Comparison of ENCODE assay signal across 8 mouse cellular contexts in the genomic region with DNA sequence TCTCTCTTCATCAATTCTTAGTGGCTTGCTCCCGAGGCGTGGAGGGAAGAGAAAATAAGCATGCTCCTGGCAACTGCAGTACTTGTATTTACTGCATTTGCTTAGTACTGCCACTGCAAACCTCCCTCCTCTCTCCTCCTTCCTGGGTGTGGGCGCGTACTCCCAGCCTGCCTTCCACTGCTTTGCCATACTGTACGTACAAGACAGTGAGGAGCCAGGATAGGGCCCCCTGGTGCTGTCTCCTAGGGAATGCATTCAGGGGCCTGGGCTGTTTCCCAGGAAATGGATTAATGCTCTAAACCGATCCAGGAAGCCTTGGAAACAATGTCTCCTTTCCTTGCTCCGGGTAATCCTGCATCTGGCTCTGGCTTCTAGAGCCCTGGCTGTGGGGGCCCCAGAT. TPM values are rescaled to one million over a fixed set of nuclear protein-coding genes. Genes with fewer than 3 reads are reported as not detected.
A peak's percentile ranks its signal among the peaks of the same experiment; 100 is the strongest.
DNase-seq lines count a peak whose midpoint lies in the region; ATAC-seq lines count a peak whose summit lies in the region.

No protein-coding gene starts in this region.

- peak overlapping the region; percentile 26; the same call in 1 of the 2 replicates for H3K9ac ChIP-seq in forebrain, embryonic 14.5 days (ENCODE audit: low read length)
- H3K9ac ChIP-seq in neural tube, embryonic 15.5 days (replicated peaks): peak overlapping the region; percentile 18; the same call in 1 of the 2 replicates
- no peak overlapping the region for H3K9ac ChIP-seq in kidney, embryonic 15.5 days

- WGBS in forebrain, embryonic 14.5 days: 10% methylated on average over 7 of the region's 7 CpGs
- 6% methylated on average over 7 of the region's 7 CpGs for WGBS in neural tube, embryonic 15.5 days
- 36% methylated on average over 7 of the region's 7 CpGs for WGBS in kidney, embryonic 15.5 days

- peak overlapping the region; percentile 29; the same call in 1 of the 2 replicates for H3K4me2 ChIP-seq in forebrain, embryonic 14.5 days (ENCODE audit: low read length)
- H3K4me2 ChIP-seq in neural tube, embryonic 15.5 days: peak overlapping the region; percentile 50
- no peak overlapping the region for H3K4me2 ChIP-seq in kidney, embryonic 15.5 days

- H3K9me3 ChIP-seq in forebrain, embryonic 14.5 days (replicated peaks; ENCODE audit: control insufficient read depth, low read length): no peaks in the 10 kb centered on the region
- H3K9me3 ChIP-seq in neural tube, embryonic 15.5 days (replicated peaks): no peaks in the 10 kb centered on the region
- no peaks in the 10 kb centered on the region for H3K9me3 ChIP-seq in kidney, embryonic 15.5 days (replicated peaks)

- H3K36me3 ChIP-seq in forebrain, embryonic 14.5 days (ENCODE audit: control insufficient read depth, insufficient read depth, low read length): no peaks in the 10 kb centered on the region
- no peaks in the 10 kb centered on the region for H3K36me3 ChIP-seq in neural tube, embryonic 15.5 days
- H3K36me3 ChIP-seq in kidney, embryonic 15.5 days: no peaks in the 10 kb centered on the region

- no peaks in the 10 kb centered on the region for H3K27me3 ChIP-seq in forebrain, embryonic 14.5 days (replicated peaks; ENCODE audit: control insufficient read depth, insufficient read depth, low read length)
- H3K27me3 ChIP-seq in neural tube, embryonic 15.5 days (replicated peaks): no peaks in the 10 kb centered on the region
- peaks cover 66% of the 10 kb centered on the region for H3K27me3 ChIP-seq in kidney, embryonic 15.5 days

- H3K27ac ChIP-seq in forebrain, embryonic 14.5 days (ENCODE audit: low read depth, low read length): peak overlapping the region; percentile 67
- peak overlapping the region; percentile 82 for H3K27ac ChIP-seq in neural tube, embryonic 15.5 days (replicated peaks)
- no peak overlapping the region for H3K27ac ChIP-seq in kidney, embryonic 15.5 days

- peaks cover 20% of the 10 kb centered on the region for H3K4me1 ChIP-seq in forebrain, embryonic 14.5 days (ENCODE audit: control insufficient read depth, insufficient read depth, low read length)
- peaks cover 36% of the 10 kb centered on the region for H3K4me1 ChIP-seq in neural tube, embryonic 15.5 days
- peaks cover 12% of the 10 kb centered on the region for H3K4me1 ChIP-seq in kidney, embryonic 15.5 days

- no peak overlapping the region for H3K4me3 ChIP-seq in forebrain, embryonic 14.5 days (ENCODE audit: low read depth, low read length)
- peak overlapping the region; percentile 21 for H3K4me3 ChIP-seq in neural tube, embryonic 15.5 days (replicated peaks)
- H3K4me3 ChIP-seq in kidney, embryonic 15.5 days (replicated peaks): no peak overlapping the region

- ATAC-seq in forebrain, embryonic 14.5 days: peak; percentile 35
- ATAC-seq in neural tube, embryonic 15.5 days (ENCODE audit: low FRiP score): peak; percentile 46; the same call in 1 of the 2 replicates
- no peak for ATAC-seq in kidney, embryonic 15.5 days (replicated peaks; ENCODE audit: low FRiP score)

- DNase-seq in cerebellum, adult 9-11 months: peak; percentile 50
- no peak for DNase-seq in cerebellum, postnatal 36 days
- DNase-seq in forebrain, embryonic 14.5 days (ENCODE audit: low spot score): peak; percentile 87
- peak; percentile 91 for DNase-seq in layer of hippocampus, adult 9-11 months
- no peak for DNase-seq in thymus, postnatal 0 days (ENCODE audit: low spot score)
- no peak for DNase-seq in thymus, postnatal 4 days

RNA-seq across cellular contexts. Expression of a gene that starts 3.6 kb away (rescaled TPM):
- 20.8 and 21.7 TPM in 2 replicates for polyA plus RNA-seq in forebrain, embryonic 14.5 days (2014; fragmentation: Nextera tagmentation; extraction: Ambion mirVana)
- 17.5 and 20.2 TPM in 2 replicates for polyA plus RNA-seq in neural tube, embryonic 15.5 days (2015; fragmentation: Nextera tagmentation; extraction: Ambion mirVana)
- polyA plus RNA-seq in thymus, postnatal 0 days (2015; fragmentation: Nextera tagmentation; extraction: Ambion mirVana): 0.32 and 0.57 TPM in 2 replicates
- polyA plus RNA-seq in kidney, embryonic 15.5 days (2015; fragmentation: Nextera tagmentation; extraction: Ambion mirVana): 0.74 and 0.86 TPM in 2 replicates

RNA-seq across cellular contexts. Expression of a gene that starts 27.6 kb away (rescaled TPM):
- 74.0 and 87.3 TPM in 2 replicates for polyA plus RNA-seq in forebrain, embryonic 14.5 days (2014; fragmentation: Nextera tagmentation; extraction: Ambion mirVana)
- polyA plus RNA-seq in neural tube, embryonic 15.5 days (2015; fragmentation: Nextera tagmentation; extraction: Ambion mirVana): 67.5 and 70.0 TPM in 2 replicates
- 50.6 and 51.6 TPM in 2 replicates for polyA plus RNA-seq in thymus, postnatal 0 days (2015; fragmentation: Nextera tagmentation; extraction: Ambion mirVana)
- polyA plus RNA-seq in kidney, embryonic 15.5 days (2015; fragmentation: Nextera tagmentation; extraction: Ambion mirVana): 41.3 and 45.6 TPM in 2 replicates

Comparison
In these comparisons a context has a peak if more than half of its experiments do, and no peak if none do; other contexts are left out.
1. DNase-seq: peak in cerebellum, adult 9-11 months (single experiment), forebrain, embryonic 14.5 days (single experiment) and layer of hippocampus, adult 9-11 months (single experiment); none in cerebellum, postnatal 36 days (0 of 2), thymus, postnatal 0 days (single experiment) and thymus, postnatal 4 days (single experiment).